Mouse (Mus musculus) ZHBTc4 (cell line): ENCODE data around the gene Tnrc6c.
"Not testable (repeated sequence)": the region's sequence is repeated elsewhere in the genome, so short reads cannot be mapped to it uniquely, and the experiment has no call there.

Experiments
- DNase-seq: peaks from one replicate; pipeline ENCODE4 v3.0.0-alpha.2; 2011; ENCODE audit warnings: low read depth, low spot score

The Tnrc6c gene

GRCm38 (mm10) chr11:117768725-117769682 is 114.9 kb downstream of the Tnrc6c start:
- DNase-seq, result no peak

- no peak for DNase-seq
Observed at GRCm38 (mm10) chr11:117769683-117770047, 115.6 kb downstream of the Tnrc6c start.

GRCm38 (mm10) chr11:117770407-117770806 is 116.3 kb downstream of the Tnrc6c start:
- DNase-seq, result no peak

- DNase-seq, result no peak
Observed at GRCm38 (mm10) chr11:117772352-117772751, 118.3 kb downstream of the Tnrc6c start.

- DNase-seq, result no peak
Observed at GRCm38 (mm10) chr11:117774925-117775324, 120.8 kb downstream of the Tnrc6c start.

- no peak for DNase-seq
Observed at GRCm38 (mm10) chr11:117775540-117775939, 121.5 kb downstream of the Tnrc6c start.

- no peak for DNase-seq
Observed at GRCm38 (mm10) chr11:117776085-117776792, 122.2 kb downstream of the Tnrc6c start.

- DNase-seq, result no peak
Observed at GRCm38 (mm10) chr11:117777111-117777510, 123.0 kb downstream of the Tnrc6c start.

- no peak for DNase-seq
Observed at GRCm38 (mm10) chr11:117778031-117778430, 123.9 kb downstream of the Tnrc6c start.

- DNase-seq, result peak; percentile 62
Observed at GRCm38 (mm10) chr11:117778851-117779433, 124.9 kb downstream of the Tnrc6c start.

GRCm38 (mm10) chr11:117779434-117780198 is 125.5 kb downstream of the Tnrc6c start:
- peak; percentile 46 for DNase-seq

GRCm38 (mm10) chr11:117780199-117780515 is 126.1 kb downstream of the Tnrc6c start:
- peak; percentile 40 for DNase-seq

- peak; percentile 95 for DNase-seq
Observed at GRCm38 (mm10) chr11:117780582-117781111, 126.6 kb downstream of the Tnrc6c start.

- no peak for DNase-seq
Observed at GRCm38 (mm10) chr11:117781199-117781821, 127.2 kb downstream of the Tnrc6c start.

GRCm38 (mm10) chr11:117781993-117782704 is 128.1 kb downstream of the Tnrc6c start, which contains the start of the genes Tmc8 and Tmc6:
TSS of gene Tmc8 (plus strand) at chr11:117782076.
TSS of gene Tmc6 (minus strand) at chr11:117782198.
- peak; percentile 29 for DNase-seq

- DNase-seq, result no peak
Observed at GRCm38 (mm10) chr11:117782705-117783034, 128.6 kb downstream of the Tnrc6c start.

GRCm38 (mm10) chr11:117783089-117783488 is 129.0 kb downstream of the Tnrc6c start:
- peak; percentile 78 for DNase-seq

GRCm38 (mm10) chr11:117783683-117784309 is 129.7 kb downstream of the Tnrc6c start:
- no peak for DNase-seq

- DNase-seq, result peak; percentile 87
Observed at GRCm38 (mm10) chr11:117786294-117786693, 132.2 kb downstream of the Tnrc6c start.

GRCm38 (mm10) chr11:117788481-117788880 is 134.4 kb downstream of the Tnrc6c start:
- not testable (repeated sequence) for DNase-seq
